Mouse (Mus musculus) small intestine, adult 2 months (tissue): Measurements from ENCODE around the gene Arfrp1.

Experiments
- CTCF ChIP-seq: fragments of 200-500 bp; IDR thresholded peaks from 2 replicates; pipeline ENCODE4 v1.5.1; 2012; ENCODE audit warnings: low read depth, mild to moderate bottlenecking, control low read depth, inconsistent platforms, low read length, moderate library complexity, mixed read lengths; ENCODE audit not compliant: insufficient replicate concordance, insufficient read length; ENCODE audit errors: extremely low read depth
- POLR2A ChIP-seq: fragments of 200-500 bp; IDR thresholded peaks from 2 replicates; pipeline ENCODE4 v1.6.1; 2012; ENCODE audit warnings: low read depth, mild to moderate bottlenecking, control low read depth, inconsistent platforms, low read length, moderate library complexity

DNA sequence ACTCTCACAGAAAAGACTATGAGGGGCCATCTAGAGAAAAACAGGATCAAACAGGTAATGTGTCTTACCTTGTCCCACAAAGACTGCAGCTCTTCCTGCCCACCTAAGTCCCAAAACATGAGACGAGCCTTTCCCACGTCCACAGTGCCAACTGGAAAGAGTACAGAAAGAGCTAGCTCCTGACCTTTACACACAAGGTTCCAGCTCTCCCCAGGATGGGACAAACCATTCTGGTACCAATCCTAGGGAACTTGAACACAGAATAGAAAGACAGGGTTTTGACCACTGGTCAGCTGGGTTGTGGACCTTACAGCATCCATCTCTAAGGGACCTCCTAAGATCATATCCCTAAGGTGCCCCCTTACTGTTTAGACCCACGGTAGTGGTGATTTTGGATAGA, 1.3 kb downstream of the Arfrp1 start:
- TF ChIP-seq POLR2A (no peak), CTCF (no peak)
